Mouse (Mus musculus): ENCODE results near the gene Ehd2. TPM values are rescaled to one million over a fixed set of nuclear protein-coding genes. Genes with fewer than 3 reads are reported as not detected.

Gene Ehd2
- polyA plus RNA-seq, 1 experiment from 2014 or later: 3.9 TPM

DNA sequence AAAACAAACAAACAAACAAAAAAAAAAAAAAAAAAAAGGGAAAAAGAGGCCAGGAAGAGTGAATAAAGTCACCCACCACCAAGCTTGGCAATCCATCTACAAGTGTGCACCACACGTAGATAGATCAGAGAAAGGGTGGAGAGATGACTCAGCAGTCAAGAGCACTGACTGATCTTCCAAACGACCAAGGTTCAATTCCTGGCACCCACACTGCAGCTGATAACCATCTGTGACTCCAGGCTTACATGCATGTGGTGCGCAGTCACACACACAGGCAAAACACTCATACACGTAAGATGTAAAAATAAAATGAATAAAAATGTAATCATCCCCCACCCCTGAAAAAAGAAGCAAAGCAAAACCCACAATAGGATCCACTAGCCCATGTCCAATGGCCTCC lies 35.7 kb upstream of the Ehd2 start:
- Histone ChIP-seq H3K9me3 (replicated peaks) (no peaks in the 10 kb centered on the region), H3K9ac (no peak overlapping the region), H3K4me2 (no peak overlapping the region), H3K4me3 (replicated peaks) (no peak overlapping the region), H3K36me3 (peaks cover 6% of the 10 kb centered on the region; the same call in 1 of the 2 replicates), H3K4me1 (replicated peaks) (peaks cover 58% of the 10 kb centered on the region), H3K27ac (peak overlapping the region; percentile 56), H3K27me3 (no peaks in the 10 kb centered on the region)
- DNase-seq (peak; percentile 24), ATAC-seq (ENCODE audit: low read depth) (peak; percentile 32; the same call in 1 of the 2 replicates)
- 29% methylated on average over 4 of the region's 4 CpGs for WGBS (ENCODE audit: insufficient replicate concordance)

- Histone ChIP-seq H3K4me3 (replicated peaks) (no peak overlapping the region), H3K4me2 (no peak overlapping the region), H3K27ac (peak overlapping the region; percentile 4; the same call in 1 of the 2 replicates), H3K9me3 (replicated peaks) (no peaks in the 10 kb centered on the region), H3K27me3 (no peaks in the 10 kb centered on the region), H3K36me3 (peaks cover 15% of the 10 kb centered on the region), H3K4me1 (replicated peaks) (peaks cover 58% of the 10 kb centered on the region), H3K9ac (no peak overlapping the region)
- WGBS (ENCODE audit: insufficient replicate concordance): 51% methylated on average over 5 of the region's 5 CpGs
- no peak for DNase-seq
- ATAC-seq (ENCODE audit: low read depth): no peak
These were observed 34.8 kb upstream of the Ehd2 start for GRCm38 (mm10) chr7:16002171-16002570.

GRCm38 (mm10) chr7:16001691-16002090 lies 34.3 kb upstream of the Ehd2 start:
- no peak overlapping the region for H3K27ac ChIP-seq
- H3K9me3 ChIP-seq (replicated peaks): no peaks in the 10 kb centered on the region
- H3K27me3 ChIP-seq: no peaks in the 10 kb centered on the region
- H3K4me1 ChIP-seq (replicated peaks): peaks cover 58% of the 10 kb centered on the region
- H3K4me2 ChIP-seq: no peak overlapping the region
- ATAC-seq (ENCODE audit: low read depth) (no peak), DNase-seq (no peak)
- no peak overlapping the region for H3K4me3 ChIP-seq (replicated peaks)
- WGBS (ENCODE audit: insufficient replicate concordance): 55% methylated on average over 1 of the region's 1 CpGs
- H3K9ac ChIP-seq: no peak overlapping the region
- peaks cover 20% of the 10 kb centered on the region for H3K36me3 ChIP-seq

DNA sequence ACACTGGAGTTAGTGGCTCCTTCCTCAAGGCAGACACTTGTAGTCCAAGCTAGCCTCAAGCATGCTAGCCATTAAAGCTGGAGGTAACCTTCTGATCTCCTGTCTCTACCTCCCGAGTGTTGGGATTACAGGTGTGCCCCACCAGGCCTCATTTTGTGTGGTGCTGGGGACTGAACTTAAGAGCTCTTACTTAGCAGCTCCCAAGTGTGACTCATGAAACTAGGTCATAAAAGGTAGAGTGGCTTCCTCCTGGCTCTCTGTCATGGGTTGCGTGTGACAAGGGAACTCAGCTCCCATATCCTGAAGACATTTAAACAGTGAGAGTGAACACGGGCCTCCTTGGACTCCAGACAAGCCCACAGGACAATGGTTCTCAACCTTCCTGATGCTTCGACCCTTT lies 26.4 kb upstream of the Ehd2 start:
- Histone ChIP-seq H3K4me2 (no peak overlapping the region), H3K27ac (no peak overlapping the region), H3K9ac (no peak overlapping the region), H3K36me3 (peaks cover 69% of the 10 kb centered on the region), H3K4me3 (replicated peaks) (no peak overlapping the region), H3K9me3 (replicated peaks) (no peaks in the 10 kb centered on the region), H3K27me3 (no peaks in the 10 kb centered on the region), H3K4me1 (replicated peaks) (peaks cover 7% of the 10 kb centered on the region; the same call in 1 of the 2 replicates)
- 82% methylated on average over 4 of the region's 4 CpGs for WGBS (ENCODE audit: insufficient replicate concordance)
- ATAC-seq (ENCODE audit: low read depth) (no peak), DNase-seq (no peak)

- H3K27me3 ChIP-seq: no peaks in the 10 kb centered on the region
- no peak overlapping the region for H3K4me3 ChIP-seq (replicated peaks)
- no peaks in the 10 kb centered on the region for H3K9me3 ChIP-seq (replicated peaks)
- H3K4me1 ChIP-seq (replicated peaks): peaks cover 7% of the 10 kb centered on the region; the same call in 1 of the 2 replicates
- no peak overlapping the region for H3K9ac ChIP-seq
- no peak overlapping the region for H3K4me2 ChIP-seq
- ATAC-seq (ENCODE audit: low read depth) (no peak), DNase-seq (no peak)
- H3K27ac ChIP-seq: no peak overlapping the region
- WGBS (ENCODE audit: insufficient replicate concordance): 68% methylated on average over 3 of the region's 3 CpGs
- H3K36me3 ChIP-seq: peaks cover 75% of the 10 kb centered on the region
These were observed 25.8 kb upstream of the Ehd2 start for GRCm38 (mm10) chr7:15993152-15993551.

- no peak overlapping the region for H3K27ac ChIP-seq
- H3K4me2 ChIP-seq: no peak overlapping the region
- no peak overlapping the region for H3K4me3 ChIP-seq (replicated peaks)
- WGBS (ENCODE audit: insufficient replicate concordance): 61% methylated on average over 3 of the region's 3 CpGs
- peaks cover 7% of the 10 kb centered on the region; the same call in 1 of the 2 replicates for H3K4me1 ChIP-seq (replicated peaks)
- no peak for DNase-seq
- H3K9ac ChIP-seq: no peak overlapping the region
- no peaks in the 10 kb centered on the region for H3K9me3 ChIP-seq (replicated peaks)
- no peaks in the 10 kb centered on the region for H3K27me3 ChIP-seq
- H3K36me3 ChIP-seq: peaks cover 75% of the 10 kb centered on the region
- ATAC-seq (ENCODE audit: low read depth): no peak
These were observed 24.4 kb upstream of the Ehd2 start for GRCm38 (mm10) chr7:15991764-15992163.

DNA sequence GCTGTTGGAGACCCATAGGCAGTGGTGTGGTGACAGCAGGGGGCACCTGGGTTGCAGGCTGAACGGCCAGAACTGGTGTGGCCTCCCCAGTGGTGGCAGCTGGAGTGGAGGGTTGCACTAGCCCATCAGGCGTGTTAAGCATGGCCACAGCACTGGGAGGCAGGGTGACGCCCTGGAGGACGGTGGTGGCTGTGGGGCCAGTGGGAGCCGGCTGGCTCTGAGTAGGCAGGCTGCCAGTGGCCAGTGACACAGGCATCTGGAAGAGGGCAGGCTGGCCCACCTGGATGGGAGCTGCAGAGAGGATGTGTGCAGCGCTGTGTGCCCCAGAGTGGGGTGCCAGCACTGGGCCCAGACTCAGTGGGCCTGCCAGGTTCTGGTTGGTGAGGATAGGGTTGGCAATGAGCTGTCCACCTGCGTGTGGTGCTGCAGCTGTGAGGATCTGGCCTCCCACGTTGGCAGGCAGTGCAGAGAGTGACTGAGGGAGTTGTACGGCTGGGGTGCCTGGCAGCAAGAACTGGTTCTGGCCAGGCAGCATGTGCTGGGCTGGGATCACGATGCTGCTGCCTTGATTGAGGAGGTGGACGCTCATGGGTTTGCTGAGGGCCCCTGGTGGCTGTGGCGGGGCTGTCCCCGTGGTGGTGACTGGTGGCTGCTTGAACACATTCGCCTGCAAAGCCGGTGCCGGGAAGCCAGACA lies 20.4 kb upstream of the Ehd2 start:
- Histone ChIP-seq H3K27me3 (no peaks in the 10 kb centered on the region), H3K27ac (no peak overlapping the region), H3K36me3 (peaks cover 41% of the 10 kb centered on the region), H3K4me3 (replicated peaks) (no peak overlapping the region), H3K9me3 (replicated peaks) (no peaks in the 10 kb centered on the region), H3K4me1 (replicated peaks) (peaks cover 3% of the 10 kb centered on the region), H3K4me2 (no peak overlapping the region), H3K9ac (no peak overlapping the region)
- DNase-seq: no peak
- 79% methylated on average over 16 of the region's 16 CpGs for WGBS (ENCODE audit: insufficient replicate concordance)
- ATAC-seq (ENCODE audit: low read depth): 0 out of 2 replicates have a peak, but pooled peaks have one; percentile 5

- Histone ChIP-seq H3K9ac (0 out of 2 replicates have a peak overlapping the region, but pooled peaks have one; percentile 2), H3K36me3 (peaks cover 25% of the 10 kb centered on the region), H3K27me3 (no peaks in the 10 kb centered on the region), H3K4me1 (replicated peaks) (peaks cover 18% of the 10 kb centered on the region), H3K4me3 (replicated peaks) (no peak overlapping the region), H3K27ac (no peak overlapping the region), H3K4me2 (no peak overlapping the region), H3K9me3 (replicated peaks) (no peaks in the 10 kb centered on the region)
- DNase-seq (no peak), ATAC-seq (ENCODE audit: low read depth) (no peak)
- 13% methylated on average over 4 of the region's 4 CpGs for WGBS (ENCODE audit: insufficient replicate concordance)
These were observed 15.5 kb upstream of the Ehd2 start for GRCm38 (mm10) chr7:15982729-15983407.

GRCm38 (mm10) chr7:15981538-15981937 lies 14.2 kb upstream of the Ehd2 start:
- H3K4me1 ChIP-seq (replicated peaks): peaks cover 18% of the 10 kb centered on the region
- 82% methylated on average over 4 of the region's 4 CpGs for WGBS (ENCODE audit: insufficient replicate concordance)
- ATAC-seq (ENCODE audit: low read depth) (no peak), DNase-seq (no peak)
- no peaks in the 10 kb centered on the region for H3K27me3 ChIP-seq
- peaks cover 16% of the 10 kb centered on the region for H3K36me3 ChIP-seq
- no peak overlapping the region for H3K4me3 ChIP-seq (replicated peaks)
- no peaks in the 10 kb centered on the region for H3K9me3 ChIP-seq (replicated peaks)
- H3K4me2 ChIP-seq: no peak overlapping the region
- H3K27ac ChIP-seq: no peak overlapping the region
- no peak overlapping the region for H3K9ac ChIP-seq

DNA sequence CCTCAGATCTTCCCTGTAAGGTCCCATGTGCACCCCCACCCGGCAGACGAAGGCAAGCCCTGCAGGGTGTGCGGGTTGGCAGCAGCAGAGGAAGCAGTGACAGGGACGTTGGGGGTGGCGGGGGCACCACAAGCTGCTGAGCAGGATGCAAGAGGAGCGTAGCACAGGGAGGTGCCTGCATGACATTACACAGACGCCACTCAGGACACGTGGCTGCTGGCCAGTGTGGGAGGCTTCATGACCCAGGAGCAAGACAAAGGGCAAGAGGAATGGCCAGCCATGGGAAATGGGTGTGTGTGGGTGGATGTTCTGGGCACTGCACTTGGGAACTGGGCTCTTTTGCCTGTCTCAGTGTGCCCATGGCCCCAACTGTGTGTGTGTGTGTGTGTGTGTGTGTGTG lies 12.9 kb upstream of the Ehd2 start:
- Histone ChIP-seq H3K27me3 (no peaks in the 10 kb centered on the region), H3K9me3 (replicated peaks) (no peaks in the 10 kb centered on the region), H3K9ac (no peak overlapping the region), H3K4me1 (replicated peaks) (peaks cover 18% of the 10 kb centered on the region), H3K4me3 (replicated peaks) (no peak overlapping the region), H3K27ac (no peak overlapping the region), H3K4me2 (no peak overlapping the region), H3K36me3 (peaks cover 21% of the 10 kb centered on the region)
- ATAC-seq (ENCODE audit: low read depth) (no peak), DNase-seq (no peak)
- 77% methylated on average over 8 of the region's 8 CpGs for WGBS (ENCODE audit: insufficient replicate concordance)

DNA sequence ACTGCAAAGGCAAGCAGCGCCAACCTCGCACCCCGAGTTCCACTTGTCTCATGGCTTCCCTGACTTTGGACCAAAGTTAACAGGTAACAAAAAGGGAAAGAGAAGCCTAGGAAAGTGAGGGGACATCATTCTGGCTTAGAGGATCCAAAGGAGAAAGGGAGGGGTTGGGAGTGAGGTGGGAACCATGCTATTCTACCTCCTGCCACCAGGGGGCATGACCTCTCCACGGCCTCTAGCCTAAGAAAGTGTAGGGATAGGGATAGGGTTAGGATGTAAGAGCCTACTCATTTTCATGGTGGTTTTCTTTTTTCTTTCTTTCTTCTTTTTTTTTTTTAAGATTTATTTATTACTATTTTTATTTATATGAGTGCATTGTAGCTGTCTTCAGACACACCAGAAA lies 8.5 kb upstream of the Ehd2 start:
- Histone ChIP-seq H3K27ac (no peak overlapping the region), H3K4me1 (replicated peaks) (peaks cover 11% of the 10 kb centered on the region), H3K36me3 (peaks cover 60% of the 10 kb centered on the region), H3K4me3 (replicated peaks) (no peak overlapping the region), H3K9me3 (replicated peaks) (no peaks in the 10 kb centered on the region), H3K4me2 (no peak overlapping the region), H3K9ac (no peak overlapping the region), H3K27me3 (no peaks in the 10 kb centered on the region)
- DNase-seq (no peak), ATAC-seq (ENCODE audit: low read depth) (no peak; the same call in 1 of the 2 replicates)
- 77% methylated on average over 4 of the region's 4 CpGs for WGBS (ENCODE audit: insufficient replicate concordance)

All from liver, embryonic 13.5 days (tissue).